Mouse (Mus musculus) liver, embryonic 16.5 days (tissue): ENCODE data around the gene Npas2. TPM values are rescaled to one million over a fixed set of nuclear protein-coding genes. Genes with fewer than 3 reads are reported as not detected.

Source experiments
- ATAC-seq: fragments of 200-750 bp; cut with Nextera tagmentation; 2 replicates; pipeline ENCODE4 v1.8.0; 2017; ENCODE audit warnings: low read depth, mild to moderate bottlenecking, moderate number of reproducible peaks, moderate library complexity
- H3K27ac ChIP-seq: fragments of 300-500 bp; sonication (generic); 2 replicates; pipeline ENCODE4 v1.5.1; 2014; ENCODE audit warnings: mild to moderate bottlenecking, low read length
- H3K27me3 ChIP-seq: fragments of 300-500 bp; sonication (generic); 2 replicates; pipeline ENCODE4 v1.6.1; 2014; ENCODE audit warnings: low read depth, low read length, mixed read lengths; ENCODE audit not compliant: control insufficient read depth, insufficient read depth
- H3K36me3 ChIP-seq: fragments of 300-500 bp; sonication (generic); 2 replicates; pipeline ENCODE4 v1.6.1; 2014; ENCODE audit warnings: mild to moderate bottlenecking; ENCODE audit not compliant: control insufficient read depth, insufficient read depth
- H3K4me1 ChIP-seq: fragments of 300-500 bp; sonication (generic); 2 replicates; pipeline ENCODE4 v1.6.1; 2014; ENCODE audit warnings: low read depth, low read length, mixed read lengths; ENCODE audit not compliant: control insufficient read depth
- H3K4me2 ChIP-seq: fragments of 300-500 bp; sonication (generic); 2 replicates; pipeline ENCODE4 v1.6.1; 2014; ENCODE audit warnings: low read depth, low read length, mixed read lengths
- H3K4me3 ChIP-seq: fragments of 300-500 bp; sonication (generic); 2 replicates; pipeline ENCODE4 v1.5.1; 2014; ENCODE audit warnings: low read depth, mild to moderate bottlenecking, low read length
- H3K9ac ChIP-seq: fragments of 300-500 bp; sonication (generic); 2 replicates; pipeline ENCODE4 v1.6.1; 2014; ENCODE audit warnings: low read depth, low read length
- H3K9me3 ChIP-seq: fragments of 300-500 bp; sonication (generic); replicated peaks from 2 replicates; pipeline ENCODE4 v1.6.1; 2016; ENCODE audit warnings: low read length; ENCODE audit not compliant: control insufficient read depth
- WGBS: fragments of 180-500 bp; shearing (Covaris S2); extraction: QIAGEN DNeasy Blood & Tissue Kit; methylation state at CpG from one replicate; pipeline ENCODE4 v1.1.7; 2014; ENCODE audit not compliant: insufficient replicate concordance; 5-methylcytosine and 5-hydroxymethylcytosine counted together
- polyA plus RNA-seq: library from polyadenylated mRNA; unstranded; fragments of >200 nt; fragmentation: Nextera tagmentation; extraction: Ambion mirVana; gene quantifications from 2 replicates; pipeline ENCODE4 v1.2.1, GENCODE M21; 2015

Gene Npas2
- polyA plus RNA-seq, 1 experiment from 2014 or later, result 0.42 TPM

DNA sequence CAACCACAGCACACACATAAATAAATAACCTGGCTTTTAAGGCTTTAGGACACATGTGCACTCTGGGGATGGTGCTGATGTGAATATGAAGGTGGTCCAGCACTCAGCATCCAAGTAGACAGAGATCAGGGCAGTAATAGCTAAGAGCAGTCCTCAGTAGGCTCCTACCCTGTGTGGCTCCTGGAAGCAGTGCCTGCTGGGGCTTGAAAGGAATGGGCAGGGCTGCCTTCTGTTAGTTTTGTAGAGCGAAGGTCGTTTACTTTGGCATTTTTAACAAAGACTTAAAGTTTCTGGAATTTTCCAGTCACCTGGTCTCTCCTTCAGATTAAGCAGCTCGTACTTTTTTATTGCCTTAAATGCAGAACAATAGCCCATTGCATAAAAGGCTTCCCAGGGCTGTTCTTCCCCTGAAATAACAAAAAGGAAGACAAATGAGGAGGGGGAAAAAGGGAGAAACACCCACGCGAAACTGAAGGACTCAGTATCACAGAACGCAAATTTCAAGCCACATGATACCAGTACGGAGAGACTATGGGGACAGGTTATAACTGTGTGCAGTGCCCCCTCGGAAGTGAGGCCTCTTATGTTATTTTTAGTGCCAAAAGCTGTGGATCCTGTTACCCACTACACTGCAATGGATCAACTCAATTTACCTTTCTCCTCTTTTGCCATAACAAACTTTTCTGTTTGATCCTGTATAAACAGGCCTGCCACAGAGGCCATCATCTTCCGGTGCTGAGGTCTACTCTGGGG is 44.1 kb downstream of the Npas2 start:
- Histone ChIP-seq H3K4me3 (no peak overlapping the region), H3K4me2 (no peak overlapping the region), H3K27ac (no peak overlapping the region), H3K27me3 (no peaks in the 10 kb centered on the region), H3K4me1 (no peaks in the 10 kb centered on the region), H3K9me3 (no peaks in the 10 kb centered on the region), H3K9ac (no peak overlapping the region), H3K36me3 (no peaks in the 10 kb centered on the region)
- ATAC-seq, result no peak
- 64% methylated on average over 9 of the region's 9 CpGs for WGBS

DNA sequence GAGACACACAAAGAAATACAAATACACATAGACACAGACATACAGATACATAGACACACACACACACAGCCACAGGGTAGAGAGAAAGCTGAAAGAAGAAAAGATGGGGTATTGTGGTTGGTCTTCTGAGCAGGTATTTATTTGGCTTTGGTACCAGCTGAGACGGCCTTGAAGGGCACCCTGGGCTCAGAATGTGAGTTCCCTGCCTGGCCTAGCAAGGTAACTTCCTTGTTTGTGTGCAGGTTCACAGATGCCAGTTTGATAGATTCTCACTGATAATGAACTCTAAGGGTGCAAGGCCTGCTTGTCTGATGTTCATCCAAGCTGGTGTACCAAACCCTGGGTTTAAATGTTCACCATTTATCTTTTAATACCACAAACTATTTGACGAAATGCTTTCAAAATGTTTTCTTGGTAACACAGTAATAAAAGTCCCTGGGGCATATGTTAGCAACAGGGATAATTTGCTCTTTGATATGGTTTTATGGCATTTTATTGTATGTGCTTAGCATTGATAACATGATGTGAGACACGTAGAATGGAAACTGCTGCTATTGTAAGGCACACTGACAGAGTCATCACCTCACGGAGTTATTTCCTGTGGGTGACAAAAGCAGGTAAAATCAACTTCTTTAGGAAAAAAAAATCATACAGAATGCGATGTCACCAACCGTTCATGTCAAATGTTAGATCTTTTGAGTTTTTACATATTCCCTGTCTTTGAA is 47.5 kb downstream of the Npas2 start:
- Histone ChIP-seq H3K27me3 (no peaks in the 10 kb centered on the region), H3K4me1 (no peaks in the 10 kb centered on the region), H3K4me2 (no peak overlapping the region), H3K36me3 (no peaks in the 10 kb centered on the region), H3K9ac (no peak overlapping the region), H3K27ac (no peak overlapping the region), H3K9me3 (no peaks in the 10 kb centered on the region), H3K4me3 (no peak overlapping the region)
- WGBS, result 68% methylated on average over 6 of the region's 6 CpGs
- ATAC-seq, result no peak

DNA sequence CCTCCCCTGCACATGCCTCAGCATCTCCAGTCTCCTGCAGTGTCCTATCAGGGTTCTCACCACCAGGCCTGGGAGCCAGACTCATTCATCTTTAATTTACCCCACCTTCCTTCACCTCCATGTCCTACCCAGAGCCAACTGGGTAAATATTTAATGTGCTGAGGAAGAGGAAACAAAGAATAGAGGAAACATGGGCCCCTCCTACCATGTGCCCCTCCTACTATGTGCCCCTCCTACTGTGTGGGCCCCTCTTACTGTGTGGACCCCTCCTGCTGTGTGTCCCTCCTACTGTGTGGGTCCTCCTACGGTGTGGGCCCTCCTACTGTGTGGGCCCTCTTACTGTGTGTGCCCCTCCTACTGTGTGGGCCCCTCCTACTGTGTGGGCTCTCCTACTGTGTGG is 51.2 kb downstream of the Npas2 start:
- Histone ChIP-seq H3K4me2 (no peak overlapping the region), H3K27ac (no peak overlapping the region), H3K9ac (no peak overlapping the region), H3K36me3 (no peaks in the 10 kb centered on the region), H3K4me3 (no peak overlapping the region), H3K9me3 (no peaks in the 10 kb centered on the region), H3K27me3 (no peaks in the 10 kb centered on the region), H3K4me1 (no peaks in the 10 kb centered on the region)
- 47% methylated on average over 1 of the region's 1 CpGs for WGBS
- ATAC-seq, result no peak

DNA sequence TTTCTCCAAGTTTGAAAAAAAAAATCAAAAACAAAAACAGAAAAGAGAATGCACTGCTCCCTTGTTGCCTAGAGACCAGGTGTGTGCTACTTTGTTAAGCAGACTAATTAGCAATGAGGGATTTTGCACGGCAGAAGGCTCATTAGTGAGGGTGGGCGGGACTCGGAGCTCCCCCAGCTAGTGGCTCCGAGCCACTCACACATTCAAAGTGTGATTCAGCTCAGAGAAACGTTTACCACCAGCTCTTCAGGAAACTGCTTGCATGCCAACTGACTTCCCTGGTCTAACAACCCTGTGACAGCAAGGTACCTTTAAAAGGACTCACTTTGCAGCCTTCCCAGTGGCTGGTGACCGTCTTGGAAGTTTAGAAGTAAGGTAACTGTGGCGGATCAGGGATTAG is 58.1 kb downstream of the Npas2 start:
- Histone ChIP-seq H3K4me3 (no peak overlapping the region), H3K4me1 (no peaks in the 10 kb centered on the region), H3K27ac (no peak overlapping the region), H3K4me2 (no peak overlapping the region), H3K9ac (no peak overlapping the region), H3K9me3 (no peaks in the 10 kb centered on the region), H3K36me3 (no peaks in the 10 kb centered on the region), H3K27me3 (no peaks in the 10 kb centered on the region)
- ATAC-seq, result no peak
- 34% methylated on average over 7 of the region's 7 CpGs for WGBS

DNA sequence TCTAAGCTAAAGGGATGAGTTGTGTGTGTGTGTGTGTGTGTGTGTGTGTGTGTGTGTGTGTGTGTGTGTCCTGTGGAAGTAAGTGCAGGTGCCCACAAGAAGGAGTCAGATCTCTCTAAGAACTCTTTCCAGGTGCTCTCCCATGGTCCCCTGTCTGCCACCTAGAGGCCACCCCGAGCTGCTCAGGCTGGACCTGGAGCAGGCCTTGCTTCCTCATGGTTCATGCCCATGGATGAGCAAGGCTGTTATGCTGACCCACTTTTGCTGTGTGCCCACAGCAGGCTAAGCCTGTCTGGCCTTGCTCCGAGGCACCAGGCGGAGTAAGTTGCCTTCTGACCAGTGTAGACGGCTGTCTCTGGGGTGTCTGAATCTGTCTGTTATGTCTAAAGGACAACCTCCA is 60.2 kb downstream of the Npas2 start:
- Histone ChIP-seq H3K4me2 (no peak overlapping the region), H3K4me3 (no peak overlapping the region), H3K36me3 (no peaks in the 10 kb centered on the region), H3K9me3 (no peaks in the 10 kb centered on the region), H3K4me1 (no peaks in the 10 kb centered on the region), H3K9ac (no peak overlapping the region), H3K27ac (no peak overlapping the region), H3K27me3 (no peaks in the 10 kb centered on the region)
- WGBS, result 61% methylated on average over 4 of the region's 4 CpGs
- no peak for ATAC-seq

DNA sequence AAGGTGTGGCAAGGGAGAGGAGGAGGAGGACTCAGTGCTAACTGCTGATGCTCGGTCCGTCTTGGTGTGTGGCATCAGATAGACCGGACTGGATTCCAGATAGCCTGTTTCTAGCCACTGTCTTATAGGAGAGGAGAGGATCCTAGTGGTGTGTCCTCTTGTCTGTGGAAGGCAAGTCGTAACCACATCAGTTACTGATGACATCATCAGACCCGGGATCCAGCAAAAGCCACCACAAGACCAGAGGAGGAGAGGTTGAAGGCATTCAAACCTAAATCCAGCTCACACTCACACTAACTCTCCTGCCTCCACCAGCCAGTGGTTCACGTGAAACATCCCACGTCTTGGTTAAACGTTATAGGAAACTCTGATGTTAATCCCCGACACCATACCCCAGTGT is 62.5 kb downstream of the Npas2 start:
- H3K4me2 ChIP-seq, result no peak overlapping the region
- no peak for ATAC-seq
- H3K27me3 ChIP-seq, result no peaks in the 10 kb centered on the region
- no peak overlapping the region for H3K4me3 ChIP-seq
- H3K36me3 ChIP-seq, result no peaks in the 10 kb centered on the region
- no peak overlapping the region for H3K9ac ChIP-seq
- H3K4me1 ChIP-seq, result no peaks in the 10 kb centered on the region
- WGBS, result 67% methylated on average over 9 of the region's 9 CpGs
- H3K9me3 ChIP-seq, result no peaks in the 10 kb centered on the region
- H3K27ac ChIP-seq, result no peak overlapping the region

DNA sequence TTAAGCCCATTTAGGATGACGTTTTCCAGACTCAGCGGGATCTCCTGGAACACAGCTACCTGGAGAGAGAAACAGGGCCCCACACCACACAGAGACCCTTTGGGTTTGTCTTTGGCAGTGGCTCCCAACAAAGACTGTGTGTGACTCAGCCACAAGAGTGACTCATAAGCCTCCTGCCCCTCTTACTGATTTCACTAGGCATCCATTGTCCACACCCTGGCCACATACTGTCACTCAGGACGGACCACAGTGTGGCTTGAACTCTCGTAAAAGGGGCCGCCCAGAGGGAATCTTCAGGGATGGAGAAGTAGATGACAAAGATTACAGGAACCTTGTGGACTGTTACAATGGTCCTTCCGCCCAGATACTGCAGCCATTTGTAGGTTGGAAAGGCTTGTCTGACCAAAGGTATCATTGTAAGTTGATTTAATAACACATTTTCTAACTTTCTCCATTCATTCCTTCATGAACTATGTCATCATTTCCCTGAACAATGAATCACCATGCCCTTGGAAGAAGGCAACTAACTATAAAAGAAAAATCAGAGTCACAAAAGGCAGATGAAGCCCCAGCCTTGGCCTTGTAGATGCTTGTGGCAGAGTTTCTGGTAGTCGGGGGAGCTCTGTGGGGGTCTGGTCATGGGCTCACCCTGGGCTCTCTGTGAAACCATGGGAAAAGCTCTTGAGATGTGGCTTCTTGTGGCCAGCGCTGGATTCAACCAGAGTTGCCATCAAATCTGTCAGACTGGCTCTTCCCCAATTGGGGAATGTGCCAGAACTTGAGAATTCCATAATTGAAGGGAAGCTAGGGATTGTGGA is 63.2 kb downstream of the Npas2 start:
- 54% methylated on average over 8 of the region's 8 CpGs for WGBS
- Histone ChIP-seq H3K9me3 (no peaks in the 10 kb centered on the region), H3K27ac (no peak overlapping the region), H3K36me3 (no peaks in the 10 kb centered on the region), H3K4me1 (no peaks in the 10 kb centered on the region), H3K9ac (no peak overlapping the region), H3K4me2 (no peak overlapping the region), H3K27me3 (no peaks in the 10 kb centered on the region), H3K4me3 (no peak overlapping the region)
- ATAC-seq, result no peak

DNA sequence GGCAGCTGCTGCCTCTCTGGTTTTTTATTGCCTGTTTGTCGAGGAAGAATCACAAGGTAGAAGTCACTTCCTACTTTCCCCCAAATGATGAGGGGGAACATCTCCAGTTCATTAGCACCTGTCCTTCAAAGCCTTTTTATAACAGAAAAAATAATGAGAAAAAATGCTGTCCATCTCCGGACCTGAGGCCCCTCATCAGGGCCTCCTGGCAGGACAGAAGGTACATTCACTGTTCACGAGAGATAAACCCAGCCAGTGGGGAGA is 63.7 kb downstream of the Npas2 start:
- Histone ChIP-seq H3K4me1 (no peaks in the 10 kb centered on the region), H3K27ac (no peak overlapping the region), H3K9ac (no peak overlapping the region), H3K9me3 (no peaks in the 10 kb centered on the region), H3K27me3 (no peaks in the 10 kb centered on the region), H3K4me2 (no peak overlapping the region), H3K4me3 (no peak overlapping the region), H3K36me3 (no peaks in the 10 kb centered on the region)
- WGBS, result 45% methylated on average over 3 of the region's 3 CpGs
- no peak for ATAC-seq

DNA sequence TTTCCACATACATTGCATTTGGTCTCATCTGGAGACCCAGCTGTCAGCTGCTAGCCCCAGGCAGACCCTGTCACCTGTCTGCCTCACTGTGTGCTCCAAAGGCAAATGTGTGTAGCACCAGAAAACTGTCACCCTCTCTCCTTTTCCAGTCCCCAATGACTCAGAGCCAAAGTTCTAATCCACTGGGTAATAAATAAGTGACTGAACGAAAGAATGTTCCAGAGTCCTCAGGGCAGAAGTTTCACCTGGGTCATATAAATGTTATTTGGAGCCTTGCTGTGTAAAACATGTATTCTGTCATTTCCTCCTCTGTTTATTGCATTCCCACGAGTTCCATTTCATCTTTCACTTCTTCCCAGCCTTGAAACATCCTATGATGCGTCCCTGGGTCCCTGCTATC is 66.1 kb downstream of the Npas2 start:
- no peak overlapping the region for H3K27ac ChIP-seq
- no peak for ATAC-seq
- WGBS, result 41% methylated on average over 3 of the region's 3 CpGs
- H3K4me2 ChIP-seq, result no peak overlapping the region
- H3K36me3 ChIP-seq, result no peaks in the 10 kb centered on the region
- no peak overlapping the region for H3K4me3 ChIP-seq
- no peaks in the 10 kb centered on the region for H3K4me1 ChIP-seq
- H3K9me3 ChIP-seq, result no peaks in the 10 kb centered on the region
- H3K9ac ChIP-seq, result no peak overlapping the region
- H3K27me3 ChIP-seq, result no peaks in the 10 kb centered on the region
